Mouse (Mus musculus): ENCODE measurements at regions not wholly inside any gene's neighbourhood (a gene's known extent, or its start where the extent isn't known, plus 50 kb on each side); places are given as distances from the start of the nearest gene placed in this dataset.

GRCm38 (mm10) chr16:73758872-73759271 is 652.8 kb downstream of the Robo2 start:
- no peaks in the 10 kb centered on the region for H3K9me3 ChIP-seq
- no peak for ATAC-seq (ENCODE audit: low FRiP score)
- H3K9ac ChIP-seq = no peak overlapping the region
- peak overlapping the region; percentile 52; the same call in 1 of the 2 replicates for H3K27ac ChIP-seq
- no peaks in the 10 kb centered on the region for H3K36me3 ChIP-seq
- H3K4me1 ChIP-seq (replicated peaks) = peaks cover 4% of the 10 kb centered on the region
- no peaks in the 10 kb centered on the region for H3K27me3 ChIP-seq
- H3K4me3 ChIP-seq = no peak overlapping the region
- no peak overlapping the region for H3K4me2 ChIP-seq
- 34% methylated on average over 5 of the region's 5 CpGs for WGBS

GRCm38 (mm10) chr16:73754302-73754701 is 657.3 kb downstream of the Robo2 start:
- H3K27ac ChIP-seq = no peak overlapping the region
- peaks cover 4% of the 10 kb centered on the region; the same call in 1 of the 2 replicates for H3K4me1 ChIP-seq (replicated peaks)
- ATAC-seq (ENCODE audit: low FRiP score) = no peak
- no peak overlapping the region for H3K9ac ChIP-seq
- no peak overlapping the region for H3K4me3 ChIP-seq
- H3K36me3 ChIP-seq = no peaks in the 10 kb centered on the region
- 86% methylated on average over 5 of the region's 5 CpGs for WGBS
- H3K27me3 ChIP-seq = no peaks in the 10 kb centered on the region
- no peak overlapping the region for H3K4me2 ChIP-seq
- no peaks in the 10 kb centered on the region for H3K9me3 ChIP-seq

GRCm38 (mm10) chr16:73728297-73728696 is 683.3 kb downstream of the Robo2 start:
- WGBS = 84% methylated on average over 7 of the region's 7 CpGs
- Histone ChIP-seq H3K9ac (no peak overlapping the region), H3K4me1 (replicated peaks) (no peaks in the 10 kb centered on the region), H3K27me3 (no peaks in the 10 kb centered on the region), H3K4me3 (no peak overlapping the region), H3K27ac (no peak overlapping the region), H3K4me2 (no peak overlapping the region), H3K36me3 (no peaks in the 10 kb centered on the region), H3K9me3 (no peaks in the 10 kb centered on the region)
- no peak for ATAC-seq (ENCODE audit: low FRiP score)

DNA sequence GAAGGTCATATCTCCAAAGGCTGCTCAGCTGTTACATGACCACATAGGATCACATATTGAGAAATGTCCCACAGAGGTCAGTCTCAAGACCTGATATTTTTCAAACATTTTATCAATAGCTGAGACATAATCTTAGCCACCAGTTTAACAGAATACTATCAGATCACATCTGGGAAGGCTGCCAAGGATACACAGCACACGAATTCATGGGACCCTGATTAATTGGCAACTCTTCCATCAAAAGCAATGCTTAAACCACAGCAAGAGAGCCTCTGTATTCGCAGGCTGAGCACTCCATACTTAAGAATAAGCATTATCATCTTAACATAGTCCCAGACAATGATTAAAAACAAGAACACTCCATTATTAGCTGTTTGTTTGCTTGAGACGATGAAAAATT is 691.9 kb downstream of the Robo2 start:
- Histone ChIP-seq H3K9me3 (no peaks in the 10 kb centered on the region), H3K9ac (no peak overlapping the region), H3K27ac (no peak overlapping the region), H3K4me1 (replicated peaks) (no peaks in the 10 kb centered on the region), H3K27me3 (no peaks in the 10 kb centered on the region), H3K4me2 (no peak overlapping the region), H3K4me3 (no peak overlapping the region), H3K36me3 (no peaks in the 10 kb centered on the region)
- ATAC-seq (ENCODE audit: low FRiP score) = no peak
- WGBS = 63% methylated on average over 3 of the region's 3 CpGs

DNA sequence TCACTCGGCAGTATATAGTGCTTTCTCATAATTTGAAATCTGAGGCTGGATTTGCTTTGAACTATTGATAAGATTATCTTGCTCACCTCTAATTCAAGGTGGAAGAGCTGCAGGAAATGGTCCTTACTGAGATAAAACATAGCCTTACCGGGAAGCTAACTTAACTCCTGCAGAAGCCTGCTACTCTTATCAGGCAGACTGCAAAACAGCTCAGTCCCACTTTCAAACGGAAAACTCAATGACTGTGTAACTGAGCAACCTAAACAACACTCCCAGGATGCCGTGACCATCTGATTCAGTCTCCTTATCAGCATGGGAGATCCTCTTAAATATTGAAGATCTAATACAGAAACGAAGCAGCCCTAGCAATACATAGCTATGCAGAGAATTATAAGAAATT is 695.3 kb downstream of the Robo2 start:
- no peak overlapping the region for H3K4me3 ChIP-seq
- no peaks in the 10 kb centered on the region for H3K36me3 ChIP-seq
- no peak overlapping the region for H3K27ac ChIP-seq
- 69% methylated on average over 5 of the region's 5 CpGs for WGBS
- H3K9ac ChIP-seq = no peak overlapping the region
- H3K4me2 ChIP-seq = no peak overlapping the region
- no peaks in the 10 kb centered on the region for H3K27me3 ChIP-seq
- ATAC-seq (ENCODE audit: low FRiP score) = no peak
- H3K4me1 ChIP-seq (replicated peaks) = no peaks in the 10 kb centered on the region
- H3K9me3 ChIP-seq = no peaks in the 10 kb centered on the region

GRCm38 (mm10) chr16:73707051-73707450 is 704.6 kb downstream of the Robo2 start:
- Histone ChIP-seq H3K27me3 (no peaks in the 10 kb centered on the region), H3K36me3 (no peaks in the 10 kb centered on the region), H3K4me1 (replicated peaks) (no peaks in the 10 kb centered on the region), H3K4me3 (no peak overlapping the region), H3K4me2 (no peak overlapping the region), H3K9me3 (no peaks in the 10 kb centered on the region), H3K9ac (no peak overlapping the region), H3K27ac (no peak overlapping the region)
- ATAC-seq (ENCODE audit: low FRiP score) = no peak
- WGBS = 85% methylated on average over 1 of the region's 1 CpGs

GRCm38 (mm10) chr16:73689274-73689673 is 722.4 kb downstream of the Robo2 start:
- H3K4me3 ChIP-seq = no peak overlapping the region
- H3K27ac ChIP-seq = no peak overlapping the region
- peaks cover 3% of the 10 kb centered on the region; the same call in 1 of the 2 replicates for H3K4me1 ChIP-seq (replicated peaks)
- no peak overlapping the region for H3K4me2 ChIP-seq
- no peaks in the 10 kb centered on the region for H3K9me3 ChIP-seq
- no peak overlapping the region for H3K9ac ChIP-seq
- H3K27me3 ChIP-seq = no peaks in the 10 kb centered on the region
- 65% methylated on average over 11 of the region's 11 CpGs for WGBS
- no peak for ATAC-seq (ENCODE audit: low FRiP score)
- no peaks in the 10 kb centered on the region for H3K36me3 ChIP-seq

DNA sequence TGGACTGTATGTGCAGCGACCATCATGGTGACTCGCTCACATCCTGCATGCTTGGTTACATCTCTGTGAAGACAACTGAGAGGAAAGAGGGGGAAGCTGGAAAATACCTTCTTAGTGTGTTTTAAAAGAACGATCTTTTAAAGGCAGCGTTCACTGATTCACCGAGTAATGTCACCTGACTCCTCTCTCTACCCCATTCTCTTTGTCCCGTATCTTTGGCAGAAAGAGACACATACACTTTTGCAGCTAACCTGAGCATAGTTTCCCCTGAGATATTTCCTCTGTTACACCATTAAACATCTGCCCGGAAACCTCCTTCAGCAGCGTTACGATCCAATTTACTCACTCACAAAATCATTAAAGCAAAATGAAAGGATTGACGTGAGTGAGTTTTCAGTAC is 731.8 kb downstream of the Robo2 start:
- peak overlapping the region; percentile 35 for H3K4me2 ChIP-seq
- no peaks in the 10 kb centered on the region for H3K36me3 ChIP-seq
- H3K9ac ChIP-seq = peak overlapping the region; percentile 35; the same call in 1 of the 2 replicates
- H3K27me3 ChIP-seq = no peaks in the 10 kb centered on the region
- ATAC-seq (ENCODE audit: low FRiP score) = no peak
- H3K4me3 ChIP-seq = no peak overlapping the region
- 0 out of 2 replicates have a peak, but pooled peaks cover 5% of the 10 kb centered on the region for H3K4me1 ChIP-seq (replicated peaks)
- no peaks in the 10 kb centered on the region for H3K9me3 ChIP-seq
- peak overlapping the region; percentile 67 for H3K27ac ChIP-seq
- WGBS = 45% methylated on average over 10 of the region's 10 CpGs

- H3K27me3 ChIP-seq = no peaks in the 10 kb centered on the region
- ATAC-seq (ENCODE audit: low FRiP score) = no peak
- no peak overlapping the region for H3K4me3 ChIP-seq
- H3K9me3 ChIP-seq = no peaks in the 10 kb centered on the region
- H3K4me1 ChIP-seq (replicated peaks) = no peaks in the 10 kb centered on the region
- no peak overlapping the region for H3K9ac ChIP-seq
- H3K4me2 ChIP-seq = no peak overlapping the region
- WGBS = 65% methylated on average over 6 of the region's 6 CpGs
- H3K36me3 ChIP-seq = no peaks in the 10 kb centered on the region
- no peak overlapping the region for H3K27ac ChIP-seq
Observed at GRCm38 (mm10) chr16:73670516-73670915, 741.1 kb downstream of the Robo2 start.

- 78% methylated on average over 1 of the region's 1 CpGs for WGBS
- H3K27me3 ChIP-seq = no peaks in the 10 kb centered on the region
- H3K27ac ChIP-seq = no peak overlapping the region
- no peak overlapping the region for H3K4me3 ChIP-seq
- H3K9ac ChIP-seq = no peak overlapping the region
- no peaks in the 10 kb centered on the region for H3K9me3 ChIP-seq
- no peak overlapping the region for H3K4me2 ChIP-seq
- no peaks in the 10 kb centered on the region for H3K36me3 ChIP-seq
- ATAC-seq (ENCODE audit: low FRiP score) = no peak
- no peaks in the 10 kb centered on the region; the same call in 1 of the 2 replicates for H3K4me1 ChIP-seq (replicated peaks)
Observed at GRCm38 (mm10) chr16:73652976-73653690, 758.5 kb downstream of the Robo2 start.

GRCm38 (mm10) chr16:73647201-73647782 is 764.3 kb downstream of the Robo2 start:
- H3K4me3 ChIP-seq = no peak overlapping the region
- no peak overlapping the region for H3K9ac ChIP-seq
- ATAC-seq (ENCODE audit: low FRiP score) = no peak
- H3K4me2 ChIP-seq = peak overlapping the region; percentile 39
- H3K36me3 ChIP-seq = no peaks in the 10 kb centered on the region
- peaks cover 12% of the 10 kb centered on the region; the same call in 1 of the 2 replicates for H3K4me1 ChIP-seq (replicated peaks)
- peak overlapping the region; percentile 37 for H3K27ac ChIP-seq
- H3K9me3 ChIP-seq = no peaks in the 10 kb centered on the region
- WGBS = 51% methylated on average over 19 of the region's 19 CpGs
- no peaks in the 10 kb centered on the region for H3K27me3 ChIP-seq

GRCm38 (mm10) chr16:73613017-73613416 is 798.6 kb downstream of the Robo2 start:
- WGBS = 86% methylated on average over 9 of the region's 9 CpGs
- Histone ChIP-seq H3K4me2 (no peak overlapping the region), H3K4me1 (replicated peaks) (no peaks in the 10 kb centered on the region), H3K27me3 (no peaks in the 10 kb centered on the region), H3K36me3 (no peaks in the 10 kb centered on the region), H3K27ac (no peak overlapping the region), H3K4me3 (no peak overlapping the region), H3K9ac (no peak overlapping the region), H3K9me3 (no peaks in the 10 kb centered on the region)
- no peak for ATAC-seq (ENCODE audit: low FRiP score)

DNA sequence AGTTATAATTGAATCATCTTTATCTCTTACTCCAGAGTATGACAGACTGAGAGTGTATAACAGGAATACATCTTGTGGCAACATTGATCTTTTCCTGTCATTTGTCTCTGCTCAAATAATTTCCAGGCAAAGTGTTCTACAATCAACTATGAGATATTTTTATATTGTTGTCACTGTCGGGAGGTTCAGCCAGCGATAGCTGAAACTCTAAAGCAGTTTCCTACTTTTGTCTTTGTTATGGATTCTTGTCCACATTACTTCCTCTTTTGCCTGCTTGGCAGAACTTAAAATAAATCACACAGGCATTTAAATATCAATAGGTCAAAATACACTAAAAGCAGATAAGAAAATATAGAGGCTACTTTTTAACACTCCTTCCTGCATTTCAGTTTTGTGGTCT is 820.2 kb downstream of the Robo2 start:
- H3K36me3 ChIP-seq = no peaks in the 10 kb centered on the region
- no peak overlapping the region for H3K4me2 ChIP-seq
- no peak for ATAC-seq (ENCODE audit: low FRiP score)
- no peaks in the 10 kb centered on the region for H3K4me1 ChIP-seq (replicated peaks)
- no peaks in the 10 kb centered on the region for H3K27me3 ChIP-seq
- H3K27ac ChIP-seq = no peak overlapping the region
- H3K4me3 ChIP-seq = no peak overlapping the region
- H3K9me3 ChIP-seq = no peaks in the 10 kb centered on the region
- no peak overlapping the region for H3K9ac ChIP-seq
- 63% methylated on average over 2 of the region's 2 CpGs for WGBS

Data from hindbrain, embryonic 13.5 days (tissue).